Mouse (Mus musculus): ENCODE data around the gene Tm9sf1. TPM values are rescaled to one million over a fixed set of nuclear protein-coding genes. Genes with fewer than 3 reads are reported as not detected.

The Tm9sf1 gene
- polyA plus RNA-seq, 1 experiment from 2014 or later = 61.9 TPM

DNA sequence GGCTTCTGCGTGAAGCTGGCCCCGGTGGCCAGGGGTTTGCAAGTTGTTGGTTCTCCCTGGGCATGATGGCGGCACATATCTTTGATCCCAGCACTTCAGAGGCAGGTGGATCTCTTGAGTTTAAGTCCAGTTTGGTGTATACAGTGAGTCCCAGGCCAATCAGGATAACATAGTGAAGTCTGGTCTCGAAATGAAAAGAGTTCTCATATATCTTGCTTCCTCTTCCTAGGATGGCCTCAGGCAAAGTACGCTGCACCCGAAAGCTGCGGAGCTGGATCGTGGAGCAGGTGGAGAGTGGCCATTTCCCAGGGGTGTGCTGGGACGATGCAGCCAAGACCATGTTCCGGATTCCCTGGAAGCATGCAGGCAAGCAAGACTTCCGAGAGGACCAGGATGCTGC, 38.8 kb downstream of the Tm9sf1 start:
- Histone ChIP-seq H3K27me3 (ENCODE audit: control insufficient read depth, insufficient read depth, low read length) (no peaks in the 10 kb centered on the region), H3K36me3 (ENCODE audit: control insufficient read depth, insufficient read depth, low read length) (0 out of 2 replicates have a peak, but pooled peaks cover 3% of the 10 kb centered on the region), H3K4me2 (replicated peaks; ENCODE audit: low read depth, low read length) (no peak overlapping the region), H3K27ac (ENCODE audit: low read depth, low read length) (no peak overlapping the region), H3K4me3 (ENCODE audit: low read depth, low read length) (no peak overlapping the region), H3K9me3 (ENCODE audit: control insufficient read depth, low read length) (no peaks in the 10 kb centered on the region), H3K9ac (ENCODE audit: low read depth, low read length) (no peak overlapping the region), H3K4me1 (replicated peaks; ENCODE audit: control insufficient read depth, insufficient read depth, low read length) (no peaks in the 10 kb centered on the region)
- DNase-seq (ENCODE audit: low spot score) (no peak), ATAC-seq (ENCODE audit: low FRiP score) (no peak)
- 97% methylated on average over 11 of the region's 11 CpGs for WGBS

DNA sequence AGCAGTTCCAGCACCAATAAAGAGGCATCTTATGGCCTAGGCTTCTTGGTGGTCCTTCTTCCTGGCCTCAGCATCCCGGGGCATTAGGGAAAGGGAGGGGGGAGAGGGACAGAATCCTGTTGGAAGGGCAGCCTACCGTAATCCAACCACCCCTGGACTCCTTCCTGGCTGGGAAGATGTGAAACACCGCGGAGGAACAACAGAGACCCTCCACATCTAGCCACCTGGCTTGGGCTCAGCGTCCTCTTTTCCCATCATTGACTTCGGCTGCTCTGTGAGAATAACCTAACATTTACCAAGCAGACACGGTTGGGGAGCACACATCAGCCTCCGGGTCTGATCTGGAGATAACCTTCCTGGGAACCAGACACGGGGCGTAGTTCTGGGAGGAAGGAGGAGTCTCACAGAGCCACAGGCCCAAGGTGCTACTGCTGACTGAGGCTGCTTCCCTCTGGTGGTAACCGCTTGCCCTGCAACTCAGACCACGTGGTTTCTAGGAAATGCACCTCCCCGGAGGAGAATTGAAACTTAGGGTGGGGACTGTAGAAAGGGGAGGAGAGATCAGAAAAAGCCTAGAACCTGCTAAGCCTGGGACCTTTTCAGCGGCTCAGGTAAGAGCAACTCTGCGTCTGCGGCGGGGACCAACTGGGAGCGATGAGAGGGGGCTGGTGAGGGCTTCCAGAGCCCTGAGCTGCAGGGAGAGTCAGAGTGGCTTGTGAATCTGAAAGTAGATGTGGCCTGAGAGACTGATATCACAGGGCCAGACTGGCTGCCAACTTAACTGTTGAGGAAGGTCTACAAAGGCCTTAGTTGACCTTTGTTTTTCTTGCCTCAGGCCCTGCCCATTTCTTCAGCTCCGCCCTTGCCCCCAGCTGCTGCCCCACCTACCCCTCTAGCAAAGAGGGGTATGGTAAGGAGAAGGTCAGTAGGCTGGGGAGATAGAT, 39.7 kb downstream of the Tm9sf1 start:
- Histone ChIP-seq H3K36me3 (ENCODE audit: control insufficient read depth, insufficient read depth, low read length) (0 out of 2 replicates have a peak, but pooled peaks cover 5% of the 10 kb centered on the region), H3K4me3 (ENCODE audit: low read depth, low read length) (no peak overlapping the region), H3K9ac (ENCODE audit: low read depth, low read length) (peak overlapping the region; percentile 31; the same call in 1 of the 2 replicates), H3K27me3 (ENCODE audit: control insufficient read depth, insufficient read depth, low read length) (no peaks in the 10 kb centered on the region), H3K4me2 (replicated peaks; ENCODE audit: low read depth, low read length) (no peak overlapping the region; the same call in 1 of the 2 replicates), H3K9me3 (ENCODE audit: control insufficient read depth, low read length) (no peaks in the 10 kb centered on the region), H3K27ac (ENCODE audit: low read depth, low read length) (no peak overlapping the region), H3K4me1 (replicated peaks; ENCODE audit: control insufficient read depth, insufficient read depth, low read length) (no peaks in the 10 kb centered on the region)
- 19% methylated on average over 19 of the region's 19 CpGs for WGBS
- ATAC-seq (ENCODE audit: low FRiP score) (peak; percentile 82), DNase-seq (ENCODE audit: low spot score) (peak; percentile 77)

DNA sequence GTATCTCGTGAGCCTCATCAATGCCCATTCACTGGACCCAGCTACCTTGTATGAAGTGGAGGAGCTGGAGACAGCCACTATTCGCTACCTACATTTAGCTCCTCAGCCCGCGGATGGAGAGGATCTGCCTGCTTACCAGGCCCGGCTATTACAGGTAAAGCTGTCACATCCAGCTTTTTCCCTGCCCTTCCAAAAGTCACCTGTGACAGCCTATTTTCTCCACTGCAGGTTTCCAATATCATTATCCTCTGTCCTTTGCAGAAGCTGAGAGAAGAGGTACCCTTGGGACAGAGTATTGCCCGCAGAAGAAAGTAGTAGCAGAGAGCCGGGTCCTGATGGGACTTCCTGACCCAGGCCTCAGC, 40.4 kb downstream of the Tm9sf1 start, which contains the start of gene Irf9:
Gene Irf9, plus strand, starts transcription at position 301 of the 362 bp plus-strand sequence.
- DNase-seq (ENCODE audit: low spot score) = no peak
- Histone ChIP-seq H3K4me1 (replicated peaks; ENCODE audit: control insufficient read depth, insufficient read depth, low read length) (no peaks in the 10 kb centered on the region), H3K9me3 (ENCODE audit: control insufficient read depth, low read length) (no peaks in the 10 kb centered on the region), H3K4me2 (replicated peaks; ENCODE audit: low read depth, low read length) (no peak within 1 kb of the TSS; the same call in 1 of the 2 replicates), H3K27ac (ENCODE audit: low read depth, low read length) (no peak within 1 kb of the TSS), H3K4me3 (ENCODE audit: low read depth, low read length) (no peak within 1 kb of the TSS), H3K36me3 (ENCODE audit: control insufficient read depth, insufficient read depth, low read length) (0 out of 2 replicates have a peak, but pooled peaks cover 5% of the 10 kb centered on the region), H3K9ac (ENCODE audit: low read depth, low read length) (peak within 1 kb of the TSS; percentile 31; the same call in 1 of the 2 replicates), H3K27me3 (ENCODE audit: control insufficient read depth, insufficient read depth, low read length) (no peaks in the 10 kb centered on the region)
- no peak for ATAC-seq (ENCODE audit: low FRiP score)
- WGBS = 82% methylated on average over 7 of the region's 7 CpGs

DNA sequence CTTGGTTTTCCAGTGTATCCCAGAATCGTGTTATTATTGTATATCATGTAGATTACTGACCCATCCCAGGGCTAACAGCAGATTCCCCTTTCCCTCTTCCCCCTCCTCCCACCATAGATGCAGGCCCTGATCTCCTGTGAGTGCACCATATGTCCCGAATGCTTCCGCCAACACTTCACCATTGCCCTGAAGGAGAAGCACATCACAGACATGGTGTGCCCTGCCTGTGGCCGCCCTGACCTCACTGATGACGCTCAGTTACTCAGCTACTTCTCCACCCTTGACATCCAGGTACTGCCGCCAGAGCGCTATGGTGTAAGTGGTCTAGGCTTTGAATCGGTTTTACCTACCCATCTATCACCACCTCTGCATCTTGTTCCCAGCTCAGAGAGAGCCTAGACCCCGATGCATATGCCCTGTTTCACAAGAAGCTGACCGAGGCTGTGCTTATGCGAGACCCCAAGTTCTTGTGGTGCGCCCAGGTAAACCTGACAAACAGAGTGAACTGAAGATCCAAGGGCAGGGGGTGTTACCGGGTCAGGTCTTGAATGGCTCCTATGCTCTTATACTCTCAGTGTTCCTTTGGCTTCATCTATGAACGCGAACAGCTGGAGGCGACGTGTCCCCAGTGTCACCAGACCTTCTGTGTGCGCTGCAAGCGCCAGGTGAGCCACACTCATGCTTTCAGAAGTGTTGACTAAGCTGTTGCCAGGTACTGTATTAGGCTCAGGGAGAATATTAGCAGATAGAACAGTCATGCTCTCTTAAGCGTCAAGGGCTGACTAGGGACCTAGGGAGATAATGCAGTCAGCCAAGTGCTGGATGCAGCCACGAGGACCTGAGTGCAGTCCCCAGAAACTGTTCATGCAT, 44.9 kb downstream of the Tm9sf1 start:
- no peaks in the 10 kb centered on the region for H3K4me1 ChIP-seq (replicated peaks; ENCODE audit: control insufficient read depth, insufficient read depth, low read length)
- DNase-seq (ENCODE audit: low spot score) (no peak), ATAC-seq (ENCODE audit: low FRiP score) (no peak)
- H3K27ac ChIP-seq (ENCODE audit: low read depth, low read length) = no peak overlapping the region
- H3K9me3 ChIP-seq (ENCODE audit: control insufficient read depth, low read length) = no peaks in the 10 kb centered on the region
- no peak overlapping the region for H3K9ac ChIP-seq (ENCODE audit: low read depth, low read length)
- H3K36me3 ChIP-seq (ENCODE audit: control insufficient read depth, insufficient read depth, low read length) = 0 out of 2 replicates have a peak, but pooled peaks cover 4% of the 10 kb centered on the region
- no peak overlapping the region for H3K4me2 ChIP-seq (replicated peaks; ENCODE audit: low read depth, low read length)
- no peak overlapping the region for H3K4me3 ChIP-seq (ENCODE audit: low read depth, low read length)
- WGBS = 95% methylated on average over 21 of the region's 21 CpGs
- H3K27me3 ChIP-seq (ENCODE audit: control insufficient read depth, insufficient read depth, low read length) = no peaks in the 10 kb centered on the region

DNA sequence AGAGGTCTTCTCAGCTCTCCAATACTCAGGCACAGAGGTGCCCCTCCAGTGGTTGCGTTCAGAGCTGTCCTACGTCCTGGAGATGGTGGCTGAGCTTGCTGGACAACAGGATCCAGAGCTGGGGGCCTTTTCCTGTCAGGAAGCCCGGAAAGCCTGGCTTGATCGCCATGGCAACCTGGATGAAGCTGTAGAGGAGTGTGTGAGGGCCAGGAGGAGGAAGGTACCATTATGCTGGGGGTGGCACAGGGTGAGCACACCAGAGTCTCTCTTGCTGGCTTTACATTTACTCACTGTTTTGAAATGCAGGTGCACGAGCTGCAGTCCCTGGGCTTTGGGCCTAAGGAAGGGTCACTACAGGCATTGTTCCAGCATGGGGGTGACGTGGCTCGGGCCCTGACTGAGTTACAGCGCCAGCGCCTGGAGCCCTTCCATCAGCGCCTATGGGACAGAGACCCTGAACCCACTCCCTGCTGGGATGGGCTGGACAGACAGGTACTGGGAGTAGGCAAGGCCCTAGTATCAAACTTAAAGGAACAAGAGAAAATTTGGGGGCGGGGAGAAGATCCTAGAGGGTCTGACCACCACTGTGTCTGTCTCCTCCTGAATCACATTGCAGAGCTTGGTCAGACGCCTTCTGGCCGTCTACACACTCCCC, 47.4 kb downstream of the Tm9sf1 start:
- Histone ChIP-seq H3K27ac (ENCODE audit: low read depth, low read length) (no peak overlapping the region), H3K36me3 (ENCODE audit: control insufficient read depth, insufficient read depth, low read length) (0 out of 2 replicates have a peak, but pooled peaks cover 4% of the 10 kb centered on the region), H3K9me3 (ENCODE audit: control insufficient read depth, low read length) (no peaks in the 10 kb centered on the region), H3K4me3 (ENCODE audit: low read depth, low read length) (no peak overlapping the region), H3K4me1 (replicated peaks; ENCODE audit: control insufficient read depth, insufficient read depth, low read length) (peaks cover 3% of the 10 kb centered on the region; the same call in 1 of the 2 replicates), H3K27me3 (ENCODE audit: control insufficient read depth, insufficient read depth, low read length) (no peaks in the 10 kb centered on the region), H3K4me2 (replicated peaks; ENCODE audit: low read depth, low read length) (no peak overlapping the region), H3K9ac (ENCODE audit: low read depth, low read length) (no peak overlapping the region)
- 75% methylated on average over 13 of the region's 13 CpGs for WGBS
- DNase-seq (ENCODE audit: low spot score) (no peak), ATAC-seq (ENCODE audit: low FRiP score) (no peak)

DNA sequence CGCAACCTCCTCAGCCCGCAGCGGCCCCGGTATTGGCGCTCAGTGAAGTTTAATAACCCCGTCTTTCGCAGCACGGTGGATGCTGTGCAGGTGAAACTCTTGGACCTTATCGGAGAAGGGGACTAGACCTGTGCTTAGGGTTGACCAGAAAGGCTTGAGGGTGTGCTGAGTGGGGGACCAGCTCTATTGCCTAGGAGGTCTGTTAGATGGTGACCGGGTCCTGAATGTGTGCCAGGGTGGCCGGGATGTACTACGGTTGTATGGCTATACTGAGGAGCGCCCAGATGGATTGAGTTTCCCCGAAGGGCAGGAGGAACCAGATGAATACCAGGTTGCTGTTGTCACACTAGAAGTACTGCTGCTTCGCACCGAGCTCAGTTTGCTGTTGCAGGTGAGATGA, 51.4 kb downstream of the Tm9sf1 start:
- peak overlapping the region; percentile 68 for H3K27ac ChIP-seq (ENCODE audit: low read depth, low read length)
- ATAC-seq (ENCODE audit: low FRiP score) = no peak

DNA sequence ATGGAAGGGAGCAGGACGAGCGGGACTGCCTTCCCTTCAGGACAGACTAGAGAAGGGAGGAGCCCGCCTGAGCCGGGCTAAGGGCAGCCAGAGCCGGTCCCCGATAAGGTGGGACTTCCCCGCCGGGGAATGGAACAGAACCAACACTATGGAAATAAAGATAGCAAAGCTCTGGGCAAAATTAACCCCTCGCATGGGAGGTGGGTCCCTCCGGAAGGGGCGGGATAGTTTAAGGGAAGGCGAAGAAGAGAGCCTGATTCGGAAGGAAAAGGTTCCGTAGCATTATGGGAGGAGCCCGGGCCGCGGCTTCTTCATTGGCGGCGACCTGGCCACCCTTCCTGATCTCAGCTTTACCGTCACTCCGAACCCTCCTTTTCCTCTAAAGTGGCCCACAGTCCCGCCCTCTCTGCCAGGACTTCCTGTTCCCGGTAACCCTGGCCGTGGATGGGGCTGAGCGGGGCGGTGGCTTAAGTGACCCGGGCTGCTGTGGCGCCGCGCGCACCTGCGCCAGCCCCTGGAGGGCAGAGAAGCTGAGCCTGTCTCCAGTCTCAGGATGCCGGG, 52.2 kb downstream of the Tm9sf1 start, which contains the start of gene Rnf31:
Gene Rnf31, plus strand, starts transcription at position 378 of the 561 bp plus-strand sequence.
- ATAC-seq (ENCODE audit: low FRiP score) (peak; percentile 89), DNase-seq (ENCODE audit: low spot score) (peak; percentile 87)
- peak within 1 kb of the TSS; percentile 78 for H3K9ac ChIP-seq (ENCODE audit: low read depth, low read length)
- WGBS = under 1% methylated on average over 33 of the region's 33 CpGs
- no peaks in the 10 kb centered on the region for H3K9me3 ChIP-seq (ENCODE audit: control insufficient read depth, low read length)
- H3K27me3 ChIP-seq (ENCODE audit: control insufficient read depth, insufficient read depth, low read length) = no peaks in the 10 kb centered on the region
- H3K36me3 ChIP-seq (ENCODE audit: control insufficient read depth, insufficient read depth, low read length) = 0 out of 2 replicates have a peak, but pooled peaks cover 2% of the 10 kb centered on the region
- peak within 1 kb of the TSS; percentile 94 for H3K4me2 ChIP-seq (replicated peaks; ENCODE audit: low read depth, low read length)
- H3K4me3 ChIP-seq (ENCODE audit: low read depth, low read length) = peak within 1 kb of the TSS; percentile 82
- peak within 1 kb of the TSS; percentile 68 for H3K27ac ChIP-seq (ENCODE audit: low read depth, low read length)
- H3K4me1 ChIP-seq (replicated peaks; ENCODE audit: control insufficient read depth, insufficient read depth, low read length) = peaks cover 7% of the 10 kb centered on the region; the same call in 1 of the 2 replicates

More for the DNA sequence above, 51.4 kb downstream of the Tm9sf1 start:
- H3K4me1 ChIP-seq (replicated peaks; ENCODE audit: control insufficient read depth, insufficient read depth, low read length) = peaks cover 7% of the 10 kb centered on the region; the same call in 1 of the 2 replicates
- no peaks in the 10 kb centered on the region for H3K9me3 ChIP-seq (ENCODE audit: control insufficient read depth, low read length)
- peak overlapping the region; percentile 82 for H3K4me3 ChIP-seq (ENCODE audit: low read depth, low read length)
- 0 out of 2 replicates have a peak, but pooled peaks cover 2% of the 10 kb centered on the region for H3K36me3 ChIP-seq (ENCODE audit: control insufficient read depth, insufficient read depth, low read length)
- H3K27me3 ChIP-seq (ENCODE audit: control insufficient read depth, insufficient read depth, low read length) = no peaks in the 10 kb centered on the region
- H3K4me2 ChIP-seq (replicated peaks; ENCODE audit: low read depth, low read length) = peak overlapping the region; percentile 94
- no peak for DNase-seq (ENCODE audit: low spot score)
- peak overlapping the region; percentile 78 for H3K9ac ChIP-seq (ENCODE audit: low read depth, low read length)
- WGBS = 7% methylated on average over 16 of the region's 16 CpGs
